Mouse (Mus musculus): ENCODE results near the gene Sult2a3. TPM values are rescaled to one million over a fixed set of nuclear protein-coding genes. Genes with fewer than 3 reads are reported as not detected.
"Not testable (repeated sequence)": the region's sequence is repeated elsewhere in the genome, so short reads cannot be mapped to it uniquely, and the experiment has no call there.

Gene Sult2a3
- polyA plus RNA-seq (2012; rRNA removed): not detected in 2 replicates

DNA sequence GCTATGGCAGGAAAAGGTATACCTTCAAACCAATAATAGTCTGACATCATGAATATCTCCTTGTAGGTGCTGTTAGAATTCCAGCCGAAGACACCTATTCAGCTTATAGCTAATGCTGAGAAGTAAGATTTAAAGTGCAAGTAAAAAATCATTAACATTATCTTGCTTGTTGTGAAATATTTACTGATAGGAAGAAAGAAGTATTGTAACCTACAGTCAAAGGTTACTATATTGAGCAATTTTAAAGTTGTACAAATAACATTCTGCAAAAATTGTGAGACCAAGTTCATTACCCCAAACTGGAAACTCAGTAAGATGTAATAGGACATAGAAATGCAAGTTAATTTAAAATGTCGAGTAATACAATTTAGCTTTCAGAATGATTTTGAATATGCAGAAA lies at the start of gene Sult2a3:
Gene Sult2a3, minus strand, starts transcription at position 101 of the 400 bp plus-strand sequence.
- TF ChIP-seq POLR2A (IDR thresholded peaks at IDR 0.05; ENCODE audit: borderline replicate concordance, extremely low read depth, insufficient read depth, insufficient read length, poor library complexity, severe bottlenecking) (no peak), CTCF (IDR thresholded peaks at IDR 0.05; ENCODE audit: borderline replicate concordance, extremely low read depth, insufficient read depth, insufficient read length) (no peak)
- no peak for DNase-seq (ENCODE audit: low read depth)

GRCm38 (mm10) chr7:14120436-14120835 lies 2.4 kb downstream of the Sult2a3 start:
- no peak for TF ChIP-seq POLR2A (IDR thresholded peaks at IDR 0.05; ENCODE audit: borderline replicate concordance, extremely low read depth, insufficient read depth, insufficient read length, poor library complexity, severe bottlenecking)
- DNase-seq (ENCODE audit: low read depth): no peak

- DNase-seq (ENCODE audit: low read depth): not testable (repeated sequence)
Observed at GRCm38 (mm10) chr7:14119865-14120264, 3.0 kb downstream of the Sult2a3 start.

DNA sequence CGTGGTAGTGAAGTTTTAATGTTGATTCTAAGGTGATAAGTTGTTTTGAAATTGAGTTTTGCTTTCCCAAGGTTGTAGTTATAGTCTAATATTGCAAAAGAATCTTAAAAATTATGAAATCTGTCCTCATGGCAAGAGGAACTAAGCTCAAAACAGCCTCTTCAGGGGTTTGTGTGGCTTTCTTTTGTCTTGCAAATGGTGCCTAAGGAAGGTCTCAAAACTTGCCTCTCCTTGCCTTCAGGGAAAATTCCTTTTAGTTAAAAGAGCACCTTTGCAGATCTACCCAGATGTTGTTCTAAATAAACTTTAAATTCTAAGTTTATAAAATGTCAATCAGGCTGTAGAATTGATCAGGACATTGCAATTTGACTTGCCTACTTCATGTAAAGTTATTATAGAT lies 6.1 kb downstream of the Sult2a3 start:
- DNase-seq (ENCODE audit: low read depth): no peak
- TF ChIP-seq CTCF (IDR thresholded peaks at IDR 0.05; ENCODE audit: borderline replicate concordance, extremely low read depth, insufficient read depth, insufficient read length) (no peak), POLR2A (IDR thresholded peaks at IDR 0.05; ENCODE audit: borderline replicate concordance, extremely low read depth, insufficient read depth, insufficient read length, poor library complexity, severe bottlenecking) (no peak)

DNA sequence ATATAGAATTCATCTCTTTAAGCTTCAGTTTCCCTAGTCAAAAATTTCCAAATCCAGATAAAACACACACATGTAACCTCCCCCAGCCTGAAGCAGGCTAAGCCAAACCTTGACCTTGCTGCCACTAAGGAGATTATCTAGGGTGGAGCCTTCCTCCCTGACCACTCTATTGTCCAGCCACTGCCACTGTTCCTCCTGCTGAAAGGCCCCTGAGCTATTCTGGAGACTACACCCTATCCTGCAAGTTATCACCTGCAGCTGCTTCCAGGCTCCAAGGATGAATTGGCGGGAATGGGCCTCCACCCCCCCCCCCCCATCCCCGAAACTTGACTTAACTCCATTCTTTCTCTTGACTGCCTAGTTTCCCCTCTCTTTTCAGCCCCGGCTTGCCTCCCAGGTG lies 8.4 kb downstream of the Sult2a3 start:
- DNase-seq (ENCODE audit: low read depth): not testable (repeated sequence)

DNA sequence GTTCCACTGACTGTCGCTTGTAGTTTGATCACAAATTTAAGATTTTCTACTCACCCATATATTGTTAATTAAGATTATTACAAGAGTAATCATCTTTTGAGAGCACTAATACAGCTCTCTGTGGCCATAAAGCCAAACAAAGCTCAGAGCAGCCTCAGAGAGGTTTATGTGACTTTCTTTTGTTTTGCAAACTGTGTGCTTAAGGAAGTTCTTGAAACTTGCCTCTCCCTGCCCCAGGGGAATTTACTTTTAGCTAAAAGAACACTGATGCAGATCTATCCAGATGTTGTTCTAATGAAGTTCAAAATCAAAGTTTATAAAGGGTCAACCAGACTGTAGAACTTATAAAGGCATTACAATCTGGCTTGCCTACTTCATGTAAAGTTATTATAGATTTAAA lies 75.0 kb downstream of the Sult2a3 start:
- not testable (repeated sequence) for DNase-seq (ENCODE audit: low read depth)

DNA sequence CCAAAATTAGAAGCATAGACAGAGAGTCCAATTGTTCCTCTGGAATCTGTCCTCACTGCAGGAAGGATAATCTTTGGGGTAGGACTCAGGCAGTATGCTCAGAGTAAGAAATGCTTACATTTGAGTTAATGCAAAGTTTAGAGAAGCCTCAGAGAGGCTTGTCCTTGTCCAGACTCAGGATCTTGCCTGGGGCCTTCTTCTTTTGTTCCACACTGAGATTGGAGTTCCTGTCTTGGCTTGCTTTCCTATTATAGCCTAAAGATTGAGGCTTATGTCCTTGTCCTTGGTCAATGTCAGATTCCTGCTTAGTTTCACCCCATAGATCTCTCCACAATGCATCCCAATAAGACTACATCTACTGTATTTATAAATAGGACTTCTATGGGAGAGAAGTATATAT lies 92.0 kb downstream of the Sult2a3 start:
- DNase-seq (ENCODE audit: low read depth): not testable (repeated sequence)

Other genes with a start within 250 kb of the Sult2a3 start
- gene Sult2a4, start 133.4 kb downstream of the Sult2a3 start, polyA plus RNA-seq (2012; rRNA removed): not detected in 2 replicates
- gene Sult2a6, start 131.8 kb upstream of the Sult2a3 start, polyA plus RNA-seq (2012; rRNA removed): not detected in 2 replicates
- gene Obox8, start 210.5 kb upstream of the Sult2a3 start, polyA plus RNA-seq (2012; rRNA removed): not detected in 2 replicates

All from brain, embryonic 14.5 days (tissue).